8 mouse cellular contexts compared by ENCODE assay signal in the genomic region with DNA sequence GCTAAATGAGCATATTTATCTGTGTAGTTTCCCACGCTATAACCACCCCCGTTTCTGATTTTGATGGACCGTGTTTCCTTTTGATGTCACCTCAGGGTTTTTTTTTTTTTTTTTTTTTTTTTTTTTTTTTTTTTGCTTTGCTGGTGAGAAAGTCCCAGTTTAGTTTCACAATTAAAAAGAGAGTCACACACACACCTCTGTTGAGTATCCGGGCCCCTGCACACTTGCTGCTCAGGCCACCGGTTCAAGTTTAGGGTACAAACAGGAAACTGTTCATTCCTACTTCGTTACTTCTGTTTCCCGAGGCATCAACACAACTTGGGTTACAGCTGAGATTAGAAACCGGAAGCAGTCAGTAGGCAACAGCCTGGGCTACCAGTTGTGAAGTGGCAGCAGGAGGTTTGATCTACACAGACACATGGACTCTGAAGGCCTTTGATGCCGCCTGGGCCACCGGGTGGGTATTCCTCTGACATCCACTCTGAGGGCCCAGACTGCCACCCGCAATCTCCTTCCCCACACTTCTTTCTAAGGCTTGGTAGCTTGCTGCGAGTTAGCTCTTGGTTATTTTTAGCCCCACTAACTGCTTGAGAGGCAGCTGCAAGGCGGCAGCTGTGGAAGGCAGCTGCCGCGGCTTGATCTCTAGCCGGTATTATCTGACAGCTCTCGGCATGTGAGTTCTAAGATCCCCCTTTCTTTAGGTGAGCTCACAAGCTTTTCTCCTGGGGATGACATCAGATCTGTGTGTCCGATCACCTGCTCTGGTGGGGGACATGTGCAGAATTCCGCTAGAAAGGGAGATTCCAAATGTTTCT. TPM values are rescaled to one million over a fixed set of nuclear protein-coding genes. Genes with fewer than 3 reads are reported as not detected.
DNase-seq lines count a peak whose midpoint lies in the region; ATAC-seq lines count a peak whose summit lies in the region.

No protein-coding gene starts in this region.

- H3K4me3 ChIP-seq in heart, embryonic 16.5 days (ENCODE audit: low read length): peak overlapping the region; percentile 33

- no peaks in the 10 kb centered on the region for H3K9me3 ChIP-seq in heart, embryonic 16.5 days (replicated peaks; ENCODE audit: control insufficient read depth, low read length)

- peak overlapping the region; percentile 57 for H3K4me2 ChIP-seq in heart, embryonic 16.5 days (ENCODE audit: low read depth, low read length)

- ATAC-seq in heart, embryonic 16.5 days (replicated peaks; ENCODE audit: extremely low read depth, insufficient read depth, low FRiP score): peak; percentile 30
- ATAC-seq in megakaryocyte-erythroid progenitor cell, adult 5-6 weeks (replicated peaks; ENCODE audit: low FRiP score, low TSS enrichment, poor library complexity, severe bottlenecking): peak; percentile 62

- H3K9ac ChIP-seq in heart, embryonic 16.5 days (ENCODE audit: low read length): peak overlapping the region; percentile 47; the same call in 1 of the 2 replicates

- WGBS in heart, embryonic 16.5 days: 21% methylated on average over 19 of the region's 19 CpGs

- no peaks in the 10 kb centered on the region for H3K27me3 ChIP-seq in heart, embryonic 16.5 days (ENCODE audit: control insufficient read depth, insufficient read depth, low read length)
- no peaks in the 10 kb centered on the region for H3K27me3 ChIP-seq in splenic B cell, adult 2 months (ENCODE audit: control insufficient read depth, insufficient read depth, low read length, poor library complexity, severe bottlenecking)

- intact Hi-C loops in heart, postnatal 25 days (cut with DNase I): no loop called here

- H3K4me1 ChIP-seq in heart, embryonic 16.5 days (ENCODE audit: control insufficient read depth, insufficient read depth, low read length): peaks cover 11% of the 10 kb centered on the region

- peak; percentile 94 for DNase-seq in heart, adult 11 months
- no peak for DNase-seq in heart, postnatal 25 days (ENCODE audit: low spot score)
- peak; percentile 31 for DNase-seq in c-Kit-positive CD71-negative TER-119-negative erythroid progenitor cells, embryonic 14.5 days (ENCODE audit: low read depth)
- peak; percentile 90 for DNase-seq in splenic B cell, adult 2 months (ENCODE audit: low read depth, low spot score)
- DNase-seq in c-Kit-positive CD71-positive TER-119-positive erythroid progenitor cells, embryonic 14.5 days (ENCODE audit: low spot score): no peak
- no peak for DNase-seq in adrenal gland, adult 8-10 months

- H3K27ac ChIP-seq in heart, embryonic 16.5 days (ENCODE audit: low read length): peak overlapping the region; percentile 68

- H3K36me3 ChIP-seq in heart, embryonic 16.5 days (ENCODE audit: control insufficient read depth, insufficient read depth): no peaks in the 10 kb centered on the region
- H3K36me3 ChIP-seq in splenic B cell, adult 2 months (ENCODE audit: control insufficient read depth, insufficient read depth, low read length, poor library complexity, severe bottlenecking): no peaks in the 10 kb centered on the region

RNA-seq across cellular contexts. Expression of a gene that starts 31.7 kb away (rescaled TPM):
- 1 to 10 TPM; 1.7 to 2.4 TPM for total RNA-seq in heart, postnatal 25 days (2021)
- 0.30 and 0.55 TPM in 2 replicates for polyA plus RNA-seq in heart, embryonic 16.5 days (2015; fragmentation: Nextera tagmentation; extraction: Ambion mirVana)
- 0.72 and 1.2 TPM in 2 replicates for total RNA-seq in megakaryocyte-erythroid progenitor cell, adult 5-6 weeks (2014; fragmentation: Nextera tagmentation)
- total RNA-seq in megakaryocyte-erythroid progenitor cell, adult 5-6 weeks (2017): 0.50 and 1.9 TPM in 2 replicates
- 1 to 10 TPM; 2.4 to 3.9 (median 3.4) TPM for total RNA-seq in adrenal gland, adult 8-10 months (2022)

Comparison
In these comparisons a context has a peak if more than half of its experiments do, and no peak if none do; other contexts are left out.
1. DNase-seq: peak in heart, adult 11 months (single experiment), c-Kit-positive CD71-negative TER-119-negative erythroid progenitor cells, embryonic 14.5 days (single experiment) and splenic B cell, adult 2 months (single experiment); none in heart, postnatal 25 days (single experiment), c-Kit-positive CD71-positive TER-119-positive erythroid progenitor cells, embryonic 14.5 days (single experiment) and adrenal gland, adult 8-10 months (single experiment).